In the genomic region with DNA sequence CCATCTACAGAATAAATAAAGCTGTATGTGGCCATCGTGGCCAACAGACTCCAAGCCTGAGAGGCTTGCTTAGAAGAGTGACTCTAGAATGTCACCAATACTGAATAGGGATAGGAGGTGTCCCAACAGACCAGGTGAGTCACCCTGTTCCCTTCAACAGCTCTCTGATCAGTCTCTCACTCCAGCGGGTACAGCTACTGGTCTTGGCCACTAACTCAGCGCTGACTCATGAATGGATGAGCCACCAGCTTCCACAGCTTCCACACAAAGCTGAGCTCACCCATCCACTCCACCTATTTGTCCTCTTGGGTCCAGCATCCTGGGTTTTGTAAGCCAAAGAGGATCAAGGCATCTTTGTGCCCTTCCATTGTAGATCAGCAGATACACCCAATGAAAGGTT, we compare ENCODE assay signal across 20 mouse cellular contexts.
"Had no signal": no experiment of that assay in that cellular context is flagged by ENCODE, and none has a peak within 500 bp of the region (broad histone marks: within the 10 kb centered on the region; RNA-seq: fewer than 3 reads in every experiment).

No protein-coding gene starts in this region.

- H3K4me3 ChIP-seq: layer of hippocampus, adult 2 months; limb, embryonic 10.5 days; limb, embryonic 13.5 days; liver, embryonic 12.5 days; liver, embryonic 15.5 days; lung, embryonic 15.5 days; megakaryocyte, embryonic 14.5 days; midbrain, embryonic 10.5 days; midbrain, embryonic 13.5 days; myocyte; neural tube, embryonic 13.5 days had no signal

- H3K9me3 ChIP-seq: limb, embryonic 10.5 days; limb, embryonic 13.5 days; liver, embryonic 12.5 days; liver, embryonic 15.5 days; lung, embryonic 15.5 days; megakaryocyte, embryonic 14.5 days; midbrain, embryonic 10.5 days; midbrain, embryonic 13.5 days; neural tube, embryonic 13.5 days had no signal

- H3K27ac ChIP-seq: kidney, postnatal 0 days; layer of hippocampus, adult 2 months; limb, embryonic 10.5 days; limb, embryonic 13.5 days; liver, embryonic 12.5 days; liver, embryonic 15.5 days; lung, embryonic 15.5 days; midbrain, embryonic 10.5 days; midbrain, embryonic 13.5 days; neural tube, embryonic 13.5 days had no signal

- H3K36me3 ChIP-seq: limb, embryonic 10.5 days; limb, embryonic 13.5 days; liver, embryonic 12.5 days; liver, embryonic 15.5 days; lung, embryonic 15.5 days; midbrain, embryonic 10.5 days; midbrain, embryonic 13.5 days; neural tube, embryonic 13.5 days had no signal

- ATAC-seq: liver, embryonic 12.5 days; midbrain, embryonic 13.5 days; midbrain, embryonic 16.5 days had no signal

- H3K4me2 ChIP-seq: limb, embryonic 13.5 days; liver, embryonic 12.5 days; liver, embryonic 15.5 days; lung, embryonic 15.5 days; midbrain, embryonic 13.5 days; neural tube, embryonic 13.5 days had no signal

- H3K27me3 ChIP-seq: limb, embryonic 13.5 days; liver, embryonic 12.5 days; liver, embryonic 15.5 days; lung, embryonic 15.5 days; midbrain, embryonic 13.5 days; neural tube, embryonic 13.5 days had no signal

- H3K4me1 ChIP-seq: liver, embryonic 12.5 days; liver, embryonic 15.5 days; megakaryocyte, embryonic 14.5 days had no signal

- H3K9ac ChIP-seq: limb, embryonic 13.5 days; liver, embryonic 12.5 days; liver, embryonic 15.5 days; lung, embryonic 15.5 days; midbrain, embryonic 13.5 days; neural tube, embryonic 13.5 days had no signal

- DNase-seq: kidney, postnatal 25 days; layer of hippocampus, adult 9-11 months; liver; lung, adult 18-20 months; lung, postnatal 10 days; lung, postnatal 36 days; thymus, postnatal 25 days had no signal
